8 mouse cellular contexts compared by ENCODE assay signal in the genomic region with DNA sequence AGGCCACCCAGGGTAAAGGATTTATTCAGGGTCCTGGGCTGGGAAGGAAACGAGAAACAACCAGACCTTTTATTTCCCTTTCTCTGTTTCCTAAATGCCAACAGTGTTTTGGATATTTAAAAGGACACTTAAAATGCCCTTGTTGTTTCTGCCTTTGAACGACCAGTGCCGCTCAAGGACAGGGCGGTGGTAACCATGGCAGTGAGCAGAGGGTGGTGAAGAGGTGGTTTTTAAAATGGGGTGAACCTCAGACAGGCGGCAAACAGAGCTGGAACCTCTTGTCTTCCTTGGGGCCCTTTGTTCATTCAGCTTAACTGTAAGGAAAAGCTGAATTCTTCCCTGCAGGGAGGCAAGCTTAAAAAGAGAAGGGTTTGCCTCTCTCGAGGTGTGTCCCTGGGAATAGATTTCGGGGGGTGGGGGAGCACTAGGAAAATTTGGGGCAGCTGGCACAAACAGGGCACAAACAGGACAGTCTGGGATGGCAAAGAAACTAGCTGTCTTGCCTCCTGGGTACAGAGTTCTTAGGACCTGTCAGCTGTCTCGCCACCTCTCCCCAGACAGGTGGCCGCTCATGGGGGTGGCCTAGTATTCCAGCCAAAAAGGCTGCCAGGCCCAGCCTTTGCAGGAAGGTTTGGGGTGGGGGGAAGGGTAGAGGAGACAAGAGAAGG. TPM values are rescaled to one million over a fixed set of nuclear protein-coding genes. Genes with fewer than 3 reads are reported as not detected.
DNase-seq lines count a peak whose midpoint lies in the region; ATAC-seq lines count a peak whose summit lies in the region.

No protein-coding gene starts in this region.

- DNase-seq in cerebellum, postnatal 4 days (ENCODE audit: low spot score in 2 of 2), result no peak
- DNase-seq in right cerebral cortex, adult 18-20 months, result peak; percentile 56
- no peak for DNase-seq in right cerebral cortex, postnatal 4 days
- DNase-seq in hindbrain, embryonic 14.5 days (ENCODE audit: low spot score), result no peak
- no peak for DNase-seq in midbrain, embryonic 10.5 days (ENCODE audit: low spot score)
- no peak for DNase-seq in thymus, postnatal 36 days
- no peak for DNase-seq in cerebellum, adult 11 months

- peaks cover 20% of the 10 kb centered on the region for H3K4me1 ChIP-seq in hindbrain, embryonic 14.5 days (replicated peaks; ENCODE audit: control insufficient read depth, insufficient read depth, low read length)
- peaks cover 39% of the 10 kb centered on the region for H3K4me1 ChIP-seq in midbrain, embryonic 10.5 days

- no peak overlapping the region; the same call in 1 of the 2 replicates for H3K4me3 ChIP-seq in hindbrain, embryonic 14.5 days (replicated peaks; ENCODE audit: low read length)
- H3K4me3 ChIP-seq in midbrain, embryonic 10.5 days, result peak overlapping the region; percentile 57

- no peak overlapping the region for H3K9ac ChIP-seq in hindbrain, embryonic 14.5 days

- ATAC-seq in cerebellum, adult (ENCODE audit: insufficient number of reproducible peaks, low FRiP score, low TSS enrichment), result peak; percentile 36; the same call in 1 of the 2 replicates
- ATAC-seq in hindbrain, embryonic 14.5 days (ENCODE audit: low FRiP score), result no peak; the same call in 1 of the 2 replicates

- H3K27ac ChIP-seq in hindbrain, embryonic 14.5 days, result no peak overlapping the region
- H3K27ac ChIP-seq in midbrain, embryonic 10.5 days (replicated peaks), result peak overlapping the region; percentile 38

- no peaks in the 10 kb centered on the region for H3K36me3 ChIP-seq in hindbrain, embryonic 14.5 days (replicated peaks; ENCODE audit: control insufficient read depth, insufficient read depth)
- H3K36me3 ChIP-seq in midbrain, embryonic 10.5 days, result no peaks in the 10 kb centered on the region

- H3K27me3 ChIP-seq in hindbrain, embryonic 14.5 days (ENCODE audit: control insufficient read depth, insufficient read depth, low read length), result peaks cover 63% of the 10 kb centered on the region
- peaks cover 79% of the 10 kb centered on the region for H3K27me3 ChIP-seq in midbrain, embryonic 10.5 days (ENCODE audit: low read depth, poor library complexity, severe bottlenecking)

- H3K9me3 ChIP-seq in hindbrain, embryonic 14.5 days (ENCODE audit: control insufficient read depth, low read length), result no peaks in the 10 kb centered on the region
- H3K9me3 ChIP-seq in midbrain, embryonic 10.5 days (replicated peaks), result no peaks in the 10 kb centered on the region

- peak overlapping the region; percentile 86; the same call in 1 of the 2 replicates for H3K4me2 ChIP-seq in hindbrain, embryonic 14.5 days (replicated peaks)

- 9% methylated on average over 9 of the region's 9 CpGs for WGBS in hindbrain, embryonic 14.5 days
- 3% methylated on average over 9 of the region's 9 CpGs for WGBS in midbrain, embryonic 10.5 days

RNA-seq across cellular contexts. Expression of a gene that starts 7.5 kb away (rescaled TPM):
- 2.4 and 3.3 TPM in 2 replicates for polyA plus RNA-seq in hindbrain, embryonic 14.5 days (2014; fragmentation: Nextera tagmentation; extraction: Ambion mirVana)
- polyA plus RNA-seq in midbrain, embryonic 10.5 days (2016; fragmentation: Nextera tagmentation; extraction: Ambion mirVana), result 0.87 and 0.91 TPM in 2 replicates
